Mouse (Mus musculus): ENCODE measurements around the gene Slco1a6. TPM values are rescaled to one million over a fixed set of nuclear protein-coding genes. Genes with fewer than 3 reads are reported as not detected.

The Slco1a6 gene
- total RNA-seq, 4 experiments from 2014 or later, result 0.75 TPM; not detected in 3

- no peak for DNase-seq
These were observed 172.6 kb downstream of the Slco1a6 start for GRCm38 (mm10) chr6:142035771-142036170.

Other genes starting within 250 kb of the Slco1a6 start
- gene Gm6614, start 197.1 kb downstream of the Slco1a6 start, total RNA-seq (2022), result not detected
- not detected for gene Iapp, start 89.9 kb upstream of the Slco1a6 start, total RNA-seq (2022)
- gene Slco1a5, start 114.5 kb upstream of the Slco1a6 start, total RNA-seq (2022), result not detected
- gene Pyroxd1, start 137.1 kb upstream of the Slco1a6 start, total RNA-seq (2022), result 10 to 100 TPM; 13.0 to 18.0 (median 14.1) TPM
- 10 to 100 TPM; 13.4 to 26.5 (median 19.8) TPM for gene Recql, start 178.6 kb upstream of the Slco1a6 start, total RNA-seq (2022)
- gene Golt1b, start 178.7 kb upstream of the Slco1a6 start, total RNA-seq (2022), result 10 to 100 TPM; 27.6 to 34.6 (median 32.3) TPM
- 1 to 10 TPM in 1 of 4 experiments, under 1 TPM in 3; 0.38 to 1.7 (median 0.81) TPM for gene Spx, start 204.9 kb upstream of the Slco1a6 start, total RNA-seq (2022)